Mouse (Mus musculus) C2C12 (cell line): Measurements from ENCODE around the gene Kiz. TPM values are rescaled to one million over a fixed set of nuclear protein-coding genes. Genes with fewer than 3 reads are reported as not detected.

ENCODE experiments used
- H3K27me3 ChIP-seq: one replicate; pipeline ENCODE4 v1.6.1; 2011; ENCODE audit not compliant: control insufficient read depth, insufficient read depth, insufficient read length
- H3K36me3 ChIP-seq: one replicate; pipeline ENCODE4 v1.6.1; 2011; ENCODE audit not compliant: control insufficient read depth, insufficient read depth
- H3K4me3 ChIP-seq: one replicate; pipeline ENCODE4 v1.5.1; 2011; ENCODE audit warnings: mild to moderate bottlenecking, control low read depth; ENCODE audit not compliant: poor library complexity, insufficient read depth, severe bottlenecking
- H3K79me2 ChIP-seq: one replicate; pipeline ENCODE4 v1.6.1; 2011; ENCODE audit not compliant: control insufficient read depth, insufficient read depth
- H3K79me3 ChIP-seq: one replicate; pipeline ENCODE4 v1.6.1; 2011; ENCODE audit warnings: low read depth, control low read depth
- H3ac ChIP-seq: one replicate; pipeline ENCODE3; 2011; ENCODE audit warnings: low read depth; ENCODE audit not compliant: control insufficient read depth, insufficient read length
- CEBPB ChIP-seq: IDR thresholded peaks from one replicate; pipeline ENCODE4 v1.6.1; 2011; ENCODE audit warnings: low read depth, mild to moderate bottlenecking, control low read depth, moderate library complexity
- CTCF ChIP-seq: IDR thresholded peaks from one replicate; pipeline ENCODE4 v1.5.1; 2011; ENCODE audit not compliant: control insufficient read depth, insufficient read depth, insufficient read length
- FOSL1 ChIP-seq: IDR thresholded peaks from one replicate; pipeline ENCODE4 v1.8.0; 2011; ENCODE audit warnings: mild to moderate bottlenecking, low read length; ENCODE audit not compliant: poor library complexity, insufficient read depth, severe bottlenecking
- MAX ChIP-seq: IDR thresholded peaks from one replicate; pipeline ENCODE4 v1.6.1; 2011; ENCODE audit warnings: mild to moderate bottlenecking, control low read depth
- MYOD1 ChIP-seq: IDR thresholded peaks from one replicate; pipeline ENCODE4 v1.6.1; 2011; ENCODE audit warnings: low read depth; ENCODE audit not compliant: control insufficient read depth, insufficient read length
- MYOG ChIP-seq: IDR thresholded peaks from one replicate; pipeline ENCODE4 v1.6.1; 2011; ENCODE audit not compliant: control insufficient read depth, insufficient read length; ENCODE audit errors: extremely low read depth
- USF1 ChIP-seq: IDR thresholded peaks from one replicate; pipeline ENCODE4 v1.6.1; 2011; ENCODE audit warnings: low read depth, mild to moderate bottlenecking, control low read depth, moderate library complexity
- polyA plus RNA-seq: library from polyadenylated mRNA; unstranded; fragments of >200 nt; fragmentation: generic; extraction: Trizol; gene quantifications from one replicate; pipeline ENCODE4 v1.2.1, GENCODE M21; 2012; ENCODE audit warnings: missing spikeins

The Kiz gene
- polyA plus RNA-seq, 1 experiment = 5.9 TPM

GRCm38 (mm10) chr2:146856120-146856519 is 456 bp downstream of the Kiz start:
- H3ac ChIP-seq = peak overlapping the region; percentile 98
- no peak for TF ChIP-seq CEBPB
- TF ChIP-seq MYOG = no peak
- no peak for TF ChIP-seq CTCF
- no peak for TF ChIP-seq FOSL1
- TF ChIP-seq USF1 = no peak
- no peak for TF ChIP-seq MYOD1
- H3K79me2 ChIP-seq = no peaks in the 10 kb centered on the region
- H3K27me3 ChIP-seq = no peaks in the 10 kb centered on the region
- no peaks in the 10 kb centered on the region for H3K79me3 ChIP-seq
- peak overlapping the region; percentile 76 for H3K4me3 ChIP-seq
- no peaks in the 10 kb centered on the region for H3K36me3 ChIP-seq

- Histone ChIP-seq H3ac (no peak overlapping the region), H3K4me3 (no peak overlapping the region), H3K79me3 (no peaks in the 10 kb centered on the region), H3K27me3 (no peaks in the 10 kb centered on the region), H3K36me3 (no peaks in the 10 kb centered on the region), H3K79me2 (no peaks in the 10 kb centered on the region)
- TF ChIP-seq MYOG = no peak
- TF ChIP-seq CEBPB = no peak
- no peak for TF ChIP-seq USF1
- no peak for TF ChIP-seq MYOD1
- no peak for TF ChIP-seq FOSL1
- TF ChIP-seq MAX = no peak
- no peak for TF ChIP-seq CTCF
Observed at GRCm38 (mm10) chr2:146856853-146857252, 1.2 kb downstream of the Kiz start.

GRCm38 (mm10) chr2:146865781-146866180 is 10.1 kb downstream of the Kiz start:
- H3K79me3 ChIP-seq = no peaks in the 10 kb centered on the region
- no peaks in the 10 kb centered on the region for H3K27me3 ChIP-seq
- H3K4me3 ChIP-seq = no peak overlapping the region
- no peak overlapping the region for H3ac ChIP-seq
- no peak for TF ChIP-seq MYOG
- no peak for TF ChIP-seq CEBPB
- no peak for TF ChIP-seq MYOD1
- TF ChIP-seq FOSL1 = no peak
- no peak for TF ChIP-seq USF1
- no peak for TF ChIP-seq CTCF
- no peak for TF ChIP-seq MAX
- H3K79me2 ChIP-seq = no peaks in the 10 kb centered on the region
- H3K36me3 ChIP-seq = peaks cover 7% of the 10 kb centered on the region

GRCm38 (mm10) chr2:146871300-146872269 is 15.9 kb downstream of the Kiz start:
- TF ChIP-seq MAX (no peak), MYOD1 (no peak), CEBPB (no peak), MYOG (no peak), FOSL1 (no peak), CTCF (no peak), USF1 (no peak)

GRCm38 (mm10) chr2:146872697-146873096 is 17.0 kb downstream of the Kiz start:
- H3K36me3 ChIP-seq = no peaks in the 10 kb centered on the region
- no peaks in the 10 kb centered on the region for H3K79me3 ChIP-seq
- no peak overlapping the region for H3ac ChIP-seq
- TF ChIP-seq CTCF (no peak), MYOD1 (no peak), MYOG (no peak), USF1 (no peak), MAX (no peak), FOSL1 (no peak), CEBPB (no peak)
- no peak overlapping the region for H3K4me3 ChIP-seq
- H3K79me2 ChIP-seq = no peaks in the 10 kb centered on the region
- no peaks in the 10 kb centered on the region for H3K27me3 ChIP-seq

More at GRCm38 (mm10) chr2:146871300-146872269, 15.9 kb downstream of the Kiz start:
- Histone ChIP-seq H3K79me3 (no peaks in the 10 kb centered on the region), H3K4me3 (no peak overlapping the region), H3ac (no peak overlapping the region), H3K36me3 (no peaks in the 10 kb centered on the region), H3K27me3 (no peaks in the 10 kb centered on the region), H3K79me2 (no peaks in the 10 kb centered on the region)
